Mouse (Mus musculus) lung, adult 2 months (tissue): ENCODE data around the gene Mfrp. TPM values are rescaled to one million over a fixed set of nuclear protein-coding genes. Genes with fewer than 3 reads are reported as not detected.
"Not testable (repeated sequence)": the region's sequence is repeated elsewhere in the genome, so short reads cannot be mapped to it uniquely, and the experiment has no call there.

Source experiments
- DNase-seq: peaks from one replicate; pipeline ENCODE4 v3.0.0; 2022
- H3K4me1 ChIP-seq: fragments of 200-500 bp; 2 replicates; pipeline ENCODE4 v1.6.1; 2011; ENCODE audit warnings: low read length; ENCODE audit not compliant: control insufficient read depth, insufficient read depth
- H3K4me3 ChIP-seq: fragments of 200-500 bp; replicated peaks from 2 replicates; pipeline ENCODE3; 2011; ENCODE audit warnings: low read depth, mild to moderate bottlenecking, control low read depth, low read length; ENCODE audit errors: extremely low read depth
- CTCF ChIP-seq: fragments of 200-500 bp; IDR thresholded peaks from 2 replicates; pipeline ENCODE4 v1.5.1; 2011; ENCODE audit warnings: mild to moderate bottlenecking, low read length, control low read depth; ENCODE audit not compliant: insufficient read depth
- POLR2A ChIP-seq: fragments of 200-500 bp; IDR thresholded peaks from 2 replicates; pipeline ENCODE4 v1.6.1; 2011; ENCODE audit warnings: low read depth, mild to moderate bottlenecking, control low read depth, low read length, borderline replicate concordance; ENCODE audit errors: extremely low read depth
- WGBS: fragments of 180-500 bp; shearing (Covaris S2); methylation state at CpG from one replicate; pipeline ENCODE4 v1.1.7; 2018; 5-methylcytosine and 5-hydroxymethylcytosine counted together
- polyA plus RNA-seq: library from polyadenylated mRNA; depleted of rRNA; stranded (reverse); fragments of >200 nt; gene quantifications from 2 replicates; pipeline ENCODE4 v1.2.3, GENCODE M21; 2012

Gene Mfrp
- polyA plus RNA-seq, 1 experiment = 0.25 TPM

DNA sequence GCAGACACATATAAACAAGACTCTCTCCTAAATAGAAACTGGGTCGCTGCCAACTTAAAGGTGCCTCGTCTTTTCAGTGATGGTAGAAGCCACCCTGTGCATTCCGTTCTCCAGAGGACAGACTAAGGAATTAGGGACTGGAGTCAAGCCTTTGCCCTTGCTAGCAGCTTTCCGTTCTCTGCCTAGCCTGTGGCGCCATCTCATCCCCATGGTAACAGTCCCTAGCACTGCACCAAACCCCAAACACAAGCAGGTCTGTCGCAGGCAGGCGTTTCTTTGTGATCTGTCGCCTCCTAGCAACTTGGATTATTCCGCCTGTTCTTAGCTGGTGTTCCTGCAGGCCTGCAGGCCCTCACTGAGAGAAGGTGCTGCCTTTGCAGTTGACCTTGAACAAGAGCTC is 5.0 kb upstream of the Mfrp start:
- Histone ChIP-seq H3K4me1 (peaks cover 4% of the 10 kb centered on the region; the same call in 1 of the 2 replicates), H3K4me3 (no peak overlapping the region)
- WGBS = 56% methylated on average over 9 of the region's 9 CpGs
- DNase-seq = no peak
- TF ChIP-seq CTCF (no peak), POLR2A (no peak)

DNA sequence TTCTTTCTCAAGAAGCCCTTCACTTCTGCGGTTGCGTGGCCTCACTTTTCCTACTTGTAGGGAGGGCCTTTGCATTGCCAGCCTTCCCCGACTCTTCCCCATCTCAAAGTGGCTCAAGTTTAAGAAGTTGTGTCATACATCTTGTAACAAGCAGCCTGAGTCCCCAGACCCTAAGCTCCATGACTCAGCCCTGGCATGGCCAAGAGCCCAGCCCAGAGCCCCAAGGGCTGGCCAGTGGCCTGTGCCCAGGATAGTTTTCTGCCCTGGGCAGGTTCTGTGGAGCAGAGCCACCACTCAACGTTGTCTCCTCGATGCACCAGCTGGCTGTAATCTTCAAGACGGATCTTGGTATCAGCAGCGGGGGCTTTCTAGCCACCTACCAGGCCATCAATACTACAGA is 3.4 kb downstream of the Mfrp start:
- WGBS = 84% methylated on average over 7 of the region's 7 CpGs
- TF ChIP-seq CTCF = no peak
- no peak for TF ChIP-seq POLR2A
- Histone ChIP-seq H3K4me3 (no peak overlapping the region), H3K4me1 (peaks cover 16% of the 10 kb centered on the region)
- DNase-seq = no peak

DNA sequence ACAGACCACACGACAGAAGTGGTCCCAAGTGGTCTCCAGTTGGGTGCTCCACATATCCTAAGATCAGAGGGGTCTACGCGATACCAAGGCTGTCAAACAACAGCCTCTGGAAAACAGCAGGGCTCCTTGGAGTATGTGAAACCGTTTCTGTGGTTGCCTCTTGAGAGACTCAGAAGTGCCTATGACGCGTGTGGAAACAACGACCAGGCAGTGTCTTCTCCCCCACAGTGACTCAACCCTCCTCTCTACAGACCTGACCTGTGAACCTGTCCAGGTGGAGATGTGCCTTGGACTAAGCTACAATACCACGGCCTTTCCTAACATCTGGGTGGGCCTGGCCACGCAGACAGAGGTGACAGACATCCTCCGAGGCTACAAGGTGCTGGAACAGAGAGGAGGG is 4.3 kb downstream of the Mfrp start:
- Histone ChIP-seq H3K4me3 (no peak overlapping the region), H3K4me1 (peaks cover 20% of the 10 kb centered on the region)
- no peak for TF ChIP-seq CTCF
- TF ChIP-seq POLR2A = no peak
- DNase-seq = no peak
- 73% methylated on average over 10 of the region's 10 CpGs for WGBS

DNA sequence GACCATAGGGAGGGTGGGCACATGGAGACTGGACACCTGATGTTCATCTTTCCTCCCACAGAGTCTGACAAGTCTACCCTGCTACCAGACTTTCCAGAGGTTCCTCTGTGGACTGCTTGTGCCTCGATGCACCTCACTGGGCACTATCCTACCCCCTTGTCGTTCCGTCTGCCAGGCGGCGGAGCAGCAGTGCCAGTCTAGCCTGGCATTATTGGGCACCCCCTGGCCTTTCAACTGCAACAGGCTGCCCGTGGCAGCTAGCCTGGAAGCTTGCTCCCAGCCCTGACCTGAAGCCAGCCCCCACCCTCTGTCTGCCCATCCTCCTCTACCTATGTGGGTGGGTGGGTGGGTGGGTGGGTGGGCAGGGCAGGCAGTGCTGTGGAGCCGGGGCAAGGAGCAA is 4.7 kb downstream of the Mfrp start:
- no peak for TF ChIP-seq POLR2A
- TF ChIP-seq CTCF = no peak
- no peak for DNase-seq
- WGBS = 87% methylated on average over 7 of the region's 7 CpGs
- Histone ChIP-seq H3K4me1 (peaks cover 20% of the 10 kb centered on the region), H3K4me3 (no peak overlapping the region)

DNA sequence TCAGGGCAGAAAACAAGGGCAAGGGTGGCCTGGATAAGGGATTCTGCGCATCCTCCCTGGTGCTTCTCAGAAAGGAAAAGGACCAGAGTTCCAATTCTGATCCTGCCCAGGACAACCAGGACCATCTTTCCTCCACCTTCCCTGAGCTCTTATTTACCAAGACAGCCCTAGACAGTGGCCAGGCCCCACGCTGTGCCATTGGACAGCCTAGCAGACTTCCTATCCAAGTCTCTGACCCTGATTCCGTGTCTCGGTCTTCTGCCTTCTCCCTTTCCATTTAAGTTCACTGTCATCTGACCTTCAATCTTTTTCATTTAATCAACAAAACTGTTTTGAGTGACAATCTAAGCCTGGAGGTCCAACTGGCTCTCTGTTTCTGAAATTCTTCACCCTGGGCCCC is 5.1 kb downstream of the Mfrp start:
- 58% methylated on average over 4 of the region's 4 CpGs for WGBS
- Histone ChIP-seq H3K4me1 (peaks cover 20% of the 10 kb centered on the region), H3K4me3 (no peak overlapping the region)
- DNase-seq = no peak
- TF ChIP-seq POLR2A (no peak), CTCF (no peak)

DNA sequence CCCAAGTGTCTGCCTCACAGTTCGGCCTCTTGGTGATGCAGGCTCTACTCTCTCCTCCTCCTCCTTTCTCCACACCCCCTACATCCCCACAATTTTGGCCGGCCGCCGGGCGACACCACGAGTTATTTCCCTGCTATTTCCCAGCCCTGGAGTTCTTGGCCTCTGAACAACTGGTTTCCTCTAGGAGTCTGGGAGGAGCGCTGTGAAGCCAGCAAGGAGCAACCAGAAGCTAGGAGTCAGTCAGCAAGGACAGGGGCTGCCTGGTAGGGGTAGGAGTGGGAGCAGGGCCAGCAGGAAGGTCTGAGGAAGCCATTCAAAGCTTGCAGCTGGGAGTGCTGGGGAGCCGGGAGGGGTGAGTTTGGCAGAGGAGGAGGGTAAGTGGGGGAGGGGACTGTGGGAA is 5.6 kb downstream of the Mfrp start, which contains the start of gene C1qtnf5:
Gene C1qtnf5 (plus strand): TSS at position 136 of the 400 bp plus-strand sequence.
- DNase-seq = peak; percentile 58
- TF ChIP-seq POLR2A = peak; percentile 38; the same call in 1 of the 2 replicates
- no peak for TF ChIP-seq CTCF
- Histone ChIP-seq H3K4me1 (peaks cover 20% of the 10 kb centered on the region), H3K4me3 (peak within 1 kb of the TSS; percentile 14)
- 17% methylated on average over 8 of the region's 8 CpGs for WGBS

DNA sequence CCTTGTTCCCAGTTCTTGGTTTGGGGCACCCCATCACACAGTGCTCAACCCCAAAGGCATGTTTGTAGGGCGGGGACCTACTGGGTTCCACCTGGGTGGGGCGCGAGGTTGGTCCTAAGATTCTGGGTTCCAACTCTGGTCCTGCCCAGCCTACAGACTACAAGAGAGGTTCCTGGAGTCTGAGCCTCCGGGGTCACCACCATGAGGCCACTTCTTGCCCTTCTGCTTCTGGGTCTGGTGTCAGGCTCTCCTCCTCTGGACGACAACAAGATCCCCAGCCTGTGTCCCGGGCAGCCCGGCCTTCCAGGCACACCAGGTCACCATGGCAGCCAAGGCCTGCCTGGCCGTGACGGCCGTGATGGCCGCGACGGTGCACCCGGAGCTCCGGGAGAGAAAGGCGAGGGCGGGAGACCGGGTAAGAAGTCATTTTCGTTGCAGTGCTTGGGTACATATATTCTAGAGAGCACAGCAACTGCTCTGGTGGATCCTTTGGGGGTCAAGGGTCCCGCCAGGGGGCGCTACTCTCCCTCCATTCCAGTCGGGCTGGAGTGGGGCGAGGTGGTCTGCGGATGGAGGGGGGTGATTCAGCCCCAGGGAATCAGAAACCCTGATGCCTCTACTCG is 6.1 kb downstream of the Mfrp start:
- 48% methylated on average over 25 of the region's 25 CpGs for WGBS
- TF ChIP-seq POLR2A (no peak), CTCF (no peak)
- H3K4me3 ChIP-seq = peak overlapping the region; percentile 14
- H3K4me1 ChIP-seq = peaks cover 20% of the 10 kb centered on the region
- no peak for DNase-seq

DNA sequence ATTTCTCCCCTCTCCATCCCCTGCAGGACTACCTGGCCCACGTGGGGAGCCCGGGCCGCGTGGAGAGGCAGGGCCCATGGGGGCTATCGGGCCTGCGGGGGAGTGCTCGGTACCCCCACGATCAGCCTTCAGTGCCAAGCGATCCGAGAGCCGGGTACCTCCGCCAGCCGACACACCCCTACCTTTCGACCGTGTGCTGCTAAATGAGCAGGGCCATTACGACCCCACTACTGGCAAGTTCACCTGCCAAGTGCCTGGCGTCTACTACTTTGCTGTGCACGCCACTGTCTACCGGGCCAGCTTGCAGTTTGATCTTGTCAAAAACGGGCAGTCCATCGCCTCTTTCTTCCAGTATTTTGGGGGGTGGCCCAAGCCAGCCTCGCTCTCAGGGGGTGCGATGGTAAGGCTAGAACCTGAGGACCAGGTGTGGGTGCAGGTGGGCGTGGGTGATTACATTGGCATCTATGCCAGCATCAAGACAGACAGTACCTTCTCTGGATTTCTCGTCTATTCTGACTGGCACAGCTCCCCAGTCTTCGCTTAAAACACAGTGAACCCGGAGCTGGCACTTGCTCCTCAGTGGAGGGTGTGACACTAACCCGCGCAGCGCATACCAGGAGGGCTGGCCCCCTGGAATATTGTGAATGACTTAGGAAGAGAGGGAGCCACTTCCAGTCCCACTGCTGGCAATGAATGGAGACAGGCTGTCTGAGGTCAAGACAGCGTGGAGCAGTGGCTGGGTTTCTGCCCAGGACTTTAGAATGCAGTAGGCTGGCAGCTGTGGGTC is 6.9 kb downstream of the Mfrp start:
- no peak overlapping the region for H3K4me3 ChIP-seq
- no peak for TF ChIP-seq CTCF
- TF ChIP-seq POLR2A = no peak
- 70% methylated on average over 31 of the region's 31 CpGs for WGBS

DNA sequence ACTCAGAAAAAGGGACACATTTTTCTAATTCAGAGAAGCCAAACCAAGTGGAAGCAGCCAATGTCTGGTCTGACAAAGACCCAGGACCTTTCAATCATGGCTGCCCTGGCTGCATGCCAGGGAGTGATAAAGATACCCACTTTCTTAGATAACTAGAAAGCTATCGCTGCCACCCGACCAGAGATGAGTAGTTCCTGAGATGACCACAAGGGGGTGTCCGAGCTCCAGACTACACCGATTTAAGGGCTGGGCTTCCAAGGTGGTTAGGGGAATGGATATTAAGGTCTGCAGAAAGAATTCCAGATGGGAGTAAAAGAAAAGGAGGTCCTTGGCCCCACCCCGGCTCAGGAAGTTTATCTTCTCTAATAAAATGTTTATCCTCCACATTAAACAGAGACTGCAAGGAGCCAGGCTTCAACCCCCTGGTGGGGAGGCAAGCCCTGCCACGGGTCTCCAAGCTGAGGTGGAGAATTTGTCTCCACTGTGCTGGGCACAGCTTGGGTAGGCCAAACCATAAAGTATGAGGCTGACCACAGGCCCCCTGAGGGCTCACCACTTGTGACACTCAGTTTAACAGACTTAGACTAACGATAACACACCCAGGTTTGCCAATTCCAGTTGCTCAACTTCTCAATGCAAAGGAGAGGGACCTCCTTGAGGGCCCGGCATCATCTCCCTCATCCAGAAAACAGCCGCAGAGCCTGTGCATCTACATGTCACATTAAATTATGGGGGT is 8.0 kb downstream of the Mfrp start:
- TF ChIP-seq POLR2A (no peak), CTCF (peak; percentile 79)
- DNase-seq = peak; percentile 75
- Histone ChIP-seq H3K4me3 (no peak overlapping the region), H3K4me1 (peaks cover 20% of the 10 kb centered on the region)
- 12% methylated on average over 9 of the region's 9 CpGs for WGBS

More for the DNA sequence above, 6.9 kb downstream of the Mfrp start:
- no peak for DNase-seq
- H3K4me1 ChIP-seq = peaks cover 20% of the 10 kb centered on the region

DNA sequence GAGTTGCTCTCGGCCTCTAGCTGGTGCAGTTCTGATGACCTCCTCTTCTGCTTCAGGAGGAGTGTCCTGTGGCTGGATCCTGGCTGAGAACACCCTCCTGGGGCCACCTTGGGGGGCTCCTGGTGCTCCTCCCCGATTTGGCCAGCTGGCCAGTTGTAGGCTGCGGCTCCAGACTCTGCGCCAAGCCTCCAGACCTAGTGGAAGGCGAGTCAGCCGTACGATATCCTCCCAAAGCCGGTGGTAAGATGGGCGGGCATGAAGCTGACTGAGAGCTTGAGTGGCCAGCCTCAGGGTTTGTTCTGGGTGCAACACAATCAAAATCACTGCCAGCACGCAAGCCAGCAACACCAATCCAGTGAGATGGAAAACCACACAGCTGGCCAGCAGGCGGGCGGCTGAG is 10.4 kb downstream of the Mfrp start:
- 50% methylated on average over 10 of the region's 12 CpGs for WGBS
- H3K4me1 ChIP-seq = peaks cover 18% of the 10 kb centered on the region
- not testable (repeated sequence) for H3K4me3 ChIP-seq, DNase-seq
